Mouse (Mus musculus) lung, embryonic 14.5 days (tissue): ENCODE data around the gene Ddx46. TPM values are rescaled to one million over a fixed set of nuclear protein-coding genes. Genes with fewer than 3 reads are reported as not detected.

Experiments used
- ATAC-seq: fragments of 200-750 bp; cut with Nextera tagmentation; 2 replicates; pipeline ENCODE4 v1.8.0; 2017; ENCODE audit warnings: mild to moderate bottlenecking, moderate TSS enrichment, moderate library complexity; ENCODE audit not compliant: insufficient read depth
- DNase-seq: peaks from one replicate; pipeline ENCODE4 v3.0.0-alpha.2; 2015
- H3K27ac ChIP-seq: fragments of 300-500 bp; sonication (generic); 2 replicates; pipeline ENCODE4 v1.5.1; 2014; ENCODE audit warnings: low read depth, mild to moderate bottlenecking, moderate library complexity
- H3K27me3 ChIP-seq: fragments of 300-500 bp; sonication (generic); 2 replicates; pipeline ENCODE4 v1.6.1; 2014; ENCODE audit warnings: low read length, control low read depth; ENCODE audit not compliant: insufficient read depth
- H3K36me3 ChIP-seq: fragments of 300-500 bp; sonication (generic); 2 replicates; pipeline ENCODE4 v1.6.1; 2014; ENCODE audit warnings: control low read depth; ENCODE audit not compliant: insufficient read depth
- H3K4me1 ChIP-seq: fragments of 300-500 bp; sonication (generic); 2 replicates; pipeline ENCODE4 v1.6.1; 2014; ENCODE audit warnings: antibody characterized with exemption, control low read depth; ENCODE audit not compliant: insufficient read depth
- H3K4me2 ChIP-seq: fragments of 300-500 bp; sonication (generic); 2 replicates; pipeline ENCODE4 v1.6.1; 2014; ENCODE audit warnings: mild to moderate bottlenecking
- H3K4me3 ChIP-seq: fragments of 300-500 bp; sonication (generic); 2 replicates; pipeline ENCODE4 v1.5.1; 2014; ENCODE audit warnings: low read depth, low read length
- H3K9ac ChIP-seq: fragments of 300-500 bp; sonication (generic); 2 replicates; pipeline ENCODE4 v1.6.1; 2014
- H3K9me3 ChIP-seq: fragments of 300-500 bp; sonication (generic); 2 replicates; pipeline ENCODE4 v1.6.1; 2016; ENCODE audit warnings: low read depth, low read length, control low read depth
- CTCF ChIP-seq: IDR thresholded peaks from 2 replicates; pipeline ENCODE4 v1.5.1; 2016; ENCODE audit warnings: antibody characterized with exemption, low read depth
- WGBS: fragments of 180-500 bp; shearing (Covaris S2); extraction: QIAGEN DNeasy Blood & Tissue Kit; methylation state at CpG from one replicate; pipeline ENCODE4 v1.1.7; 2014; 5-methylcytosine and 5-hydroxymethylcytosine counted together
- polyA plus RNA-seq: library from polyadenylated mRNA; unstranded; fragments of >200 nt; fragmentation: Nextera tagmentation; extraction: Ambion mirVana; gene quantifications from 2 replicates; pipeline ENCODE4 v1.2.1, GENCODE M21; 2014

Ddx46 gene
- polyA plus RNA-seq, 1 experiment from 2014 or later: 43.7 TPM

DNA sequence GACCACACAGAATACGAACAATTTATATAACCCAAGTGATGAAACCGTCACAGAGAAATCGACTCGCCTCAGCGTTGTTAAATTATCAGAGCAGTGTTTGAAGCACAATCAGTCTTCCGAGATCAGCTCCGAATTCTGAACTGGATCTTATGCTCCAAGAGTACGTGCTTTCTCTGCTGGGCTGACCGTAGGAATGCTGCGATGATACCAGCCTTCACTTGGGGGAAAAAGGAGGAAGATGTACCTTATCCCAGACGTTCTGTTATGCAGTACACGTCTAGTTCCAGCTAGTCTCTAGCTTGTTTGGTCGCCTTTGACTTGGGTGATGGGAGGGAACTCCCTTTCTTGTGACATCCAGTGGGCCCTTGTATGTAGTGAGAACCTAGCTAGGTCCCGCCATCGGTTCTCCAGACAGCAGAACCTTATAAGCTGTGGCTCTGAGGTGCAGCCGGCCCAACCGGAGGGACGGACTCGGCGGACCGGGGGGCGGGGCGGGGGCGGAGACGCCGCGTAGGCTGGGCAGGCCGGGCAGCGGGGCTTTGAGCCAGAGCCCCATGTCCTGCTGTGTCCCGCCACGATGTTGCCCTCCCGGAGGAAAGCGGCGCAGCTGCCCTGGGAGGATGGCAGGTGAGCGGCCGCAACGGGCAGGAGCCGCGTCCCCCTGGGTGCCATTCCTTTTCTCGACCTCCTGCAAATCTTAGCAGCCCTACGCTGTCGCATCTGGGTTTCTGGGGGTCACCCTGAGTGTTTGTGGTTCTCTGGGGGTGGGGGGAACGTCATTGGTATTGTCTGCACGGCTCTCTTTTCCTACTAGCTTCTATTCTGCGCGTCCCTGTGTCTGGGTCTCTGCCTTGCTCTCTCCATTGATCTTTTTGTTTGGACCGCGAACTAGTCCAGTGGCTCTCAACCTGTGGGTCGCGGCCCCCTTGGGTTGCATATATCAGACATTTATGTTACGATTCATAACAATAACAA is 35.0 kb upstream of the Ddx46 start, which contains the start of gene B4galt7:
Gene B4galt7, plus strand, starts transcription at position 331 of the 975 bp plus-strand sequence.
- ATAC-seq: peak; percentile 95
- Histone ChIP-seq H3K36me3 (peaks cover 37% of the 10 kb centered on the region), H3K4me1 (no peaks in the 10 kb centered on the region; the same call in 1 of the 2 replicates), H3K27ac (peak within 1 kb of the TSS; percentile 33; the same call in 1 of the 2 replicates), H3K4me2 (peak within 1 kb of the TSS; percentile 74), H3K9ac (peak within 1 kb of the TSS; percentile 81), H3K9me3 (no peaks in the 10 kb centered on the region), H3K27me3 (no peaks in the 10 kb centered on the region), H3K4me3 (peak within 1 kb of the TSS; percentile 89)
- peak; percentile 86 for DNase-seq
- no peak for TF ChIP-seq CTCF
- 7% methylated on average over 49 of the region's 51 CpGs for WGBS

DNA sequence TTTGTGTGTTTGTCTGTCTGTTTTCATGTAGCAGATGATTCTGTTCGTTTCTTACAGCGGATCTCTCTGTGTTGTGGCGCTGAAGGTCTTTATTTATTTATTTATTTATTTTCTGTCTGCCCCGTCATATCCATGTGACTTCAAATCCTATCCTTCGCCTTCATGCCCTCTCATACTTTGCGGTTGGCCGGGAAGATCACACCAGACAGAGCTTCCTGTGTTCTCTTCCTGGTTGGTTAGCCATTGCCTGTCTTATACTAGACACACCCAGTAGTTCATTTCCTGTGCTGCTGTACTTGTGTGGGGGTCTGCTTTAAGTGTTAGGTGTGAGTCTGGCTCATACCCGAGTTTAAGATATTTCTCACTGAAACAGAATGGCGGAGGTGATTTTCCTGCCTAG is 34.2 kb upstream of the Ddx46 start:
- H3K4me2 ChIP-seq: peak overlapping the region; percentile 74
- H3K4me3 ChIP-seq: peak overlapping the region; percentile 89
- no peaks in the 10 kb centered on the region for H3K9me3 ChIP-seq
- H3K36me3 ChIP-seq: peaks cover 29% of the 10 kb centered on the region
- no peak overlapping the region for H3K27ac ChIP-seq
- TF ChIP-seq CTCF: no peak
- ATAC-seq (no peak), DNase-seq (peak; percentile 21)
- peak overlapping the region; percentile 81 for H3K9ac ChIP-seq
- no peaks in the 10 kb centered on the region for H3K27me3 ChIP-seq
- WGBS: 13% methylated on average over 9 of the region's 9 CpGs
- no peaks in the 10 kb centered on the region; the same call in 1 of the 2 replicates for H3K4me1 ChIP-seq

DNA sequence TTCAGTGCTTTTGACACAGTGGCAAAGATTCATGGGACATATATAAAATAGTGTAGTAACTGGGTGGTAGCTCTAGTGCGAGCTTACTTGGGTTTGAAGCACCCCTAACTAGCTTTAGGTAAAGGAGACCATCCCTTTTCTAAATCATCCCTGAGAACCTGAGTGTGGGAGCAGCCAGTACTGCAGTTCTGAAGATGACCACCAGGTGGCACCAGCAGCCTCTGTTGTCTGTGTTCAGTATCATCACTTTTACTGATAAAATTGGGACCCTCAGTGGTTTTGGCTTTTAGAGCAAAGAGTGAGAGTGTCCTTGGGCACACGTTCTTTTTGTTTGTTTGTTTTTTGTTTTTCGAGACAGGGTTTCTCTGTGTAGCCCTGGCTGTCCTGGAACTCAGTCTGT is 33.2 kb upstream of the Ddx46 start:
- ATAC-seq (no peak), DNase-seq (peak; percentile 93)
- H3K36me3 ChIP-seq: peaks cover 29% of the 10 kb centered on the region
- H3K9ac ChIP-seq: no peak overlapping the region
- H3K27ac ChIP-seq: no peak overlapping the region
- H3K4me2 ChIP-seq: no peak overlapping the region
- no peaks in the 10 kb centered on the region; the same call in 1 of the 2 replicates for H3K4me1 ChIP-seq
- no peaks in the 10 kb centered on the region for H3K9me3 ChIP-seq
- WGBS: 4% methylated on average over 3 of the region's 3 CpGs
- peak; percentile 96 for TF ChIP-seq CTCF
- no peak overlapping the region for H3K4me3 ChIP-seq
- no peaks in the 10 kb centered on the region for H3K27me3 ChIP-seq

DNA sequence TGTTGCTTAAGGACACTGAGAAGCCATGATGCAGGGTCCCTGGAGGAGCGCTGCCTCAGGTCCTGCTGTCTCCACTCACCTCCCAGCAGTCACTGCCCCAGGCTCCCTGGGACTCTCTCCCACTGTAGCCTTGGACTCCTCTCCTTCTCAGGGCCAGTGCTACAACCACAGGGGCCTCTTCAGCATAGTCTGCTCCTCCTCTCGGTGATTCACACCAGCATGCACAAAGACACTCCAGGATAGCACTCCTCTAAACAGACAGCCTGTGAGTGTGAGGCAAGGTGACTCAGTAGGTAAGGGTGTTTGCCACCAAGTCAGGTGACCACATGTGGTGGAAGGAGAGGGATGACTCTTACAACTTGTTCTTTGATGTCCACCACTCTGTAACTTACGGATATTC is 30.2 kb upstream of the Ddx46 start:
- no peaks in the 10 kb centered on the region; the same call in 1 of the 2 replicates for H3K4me1 ChIP-seq
- peaks cover 38% of the 10 kb centered on the region for H3K36me3 ChIP-seq
- H3K9me3 ChIP-seq: no peaks in the 10 kb centered on the region
- H3K9ac ChIP-seq: no peak overlapping the region
- DNase-seq (no peak), ATAC-seq (no peak)
- H3K27me3 ChIP-seq: no peaks in the 10 kb centered on the region
- no peak overlapping the region for H3K4me3 ChIP-seq
- H3K4me2 ChIP-seq: no peak overlapping the region
- WGBS: 84% methylated on average over 3 of the region's 3 CpGs
- no peak overlapping the region for H3K27ac ChIP-seq
- no peak for TF ChIP-seq CTCF

DNA sequence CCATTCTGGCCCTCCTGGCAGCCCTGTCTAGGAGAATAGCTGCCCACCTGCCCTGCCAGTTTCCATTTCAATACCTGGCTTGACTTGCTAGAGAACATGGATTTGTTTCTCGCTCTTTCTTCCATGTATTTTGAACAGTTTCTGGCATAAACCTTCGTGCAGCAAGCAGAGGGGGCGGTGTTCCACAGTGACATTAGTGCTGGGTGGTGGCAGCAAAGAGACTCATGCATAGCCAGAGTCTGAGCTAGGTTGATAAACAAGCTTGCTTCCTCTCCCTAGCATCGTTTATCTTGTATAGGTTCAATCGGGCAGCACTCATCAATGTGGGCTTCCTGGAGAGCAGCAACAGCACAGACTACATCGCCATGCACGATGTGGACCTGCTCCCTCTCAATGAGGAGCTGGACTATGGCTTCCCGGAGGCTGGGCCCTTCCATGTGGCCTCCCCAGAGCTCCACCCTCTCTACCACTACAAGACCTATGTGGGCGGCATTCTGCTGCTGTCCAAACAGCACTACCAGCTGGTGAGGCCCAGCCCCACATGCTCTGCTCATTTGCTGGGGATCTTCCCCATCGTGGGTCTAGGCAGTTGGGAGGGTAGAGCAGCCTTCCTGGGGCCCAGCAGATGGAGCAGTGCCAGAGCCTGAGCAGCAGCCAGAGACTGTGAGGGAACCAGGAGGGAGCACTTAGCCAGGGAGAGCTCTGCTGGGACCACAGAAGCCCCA is 27.8 kb upstream of the Ddx46 start:
- Histone ChIP-seq H3K27ac (no peak overlapping the region), H3K36me3 (peaks cover 54% of the 10 kb centered on the region), H3K9ac (no peak overlapping the region), H3K4me3 (no peak overlapping the region), H3K4me1 (no peaks in the 10 kb centered on the region), H3K27me3 (no peaks in the 10 kb centered on the region), H3K9me3 (no peaks in the 10 kb centered on the region), H3K4me2 (no peak overlapping the region)
- DNase-seq: no peak
- no peak for ATAC-seq
- WGBS: 74% methylated on average over 10 of the region's 10 CpGs
- no peak for TF ChIP-seq CTCF

DNA sequence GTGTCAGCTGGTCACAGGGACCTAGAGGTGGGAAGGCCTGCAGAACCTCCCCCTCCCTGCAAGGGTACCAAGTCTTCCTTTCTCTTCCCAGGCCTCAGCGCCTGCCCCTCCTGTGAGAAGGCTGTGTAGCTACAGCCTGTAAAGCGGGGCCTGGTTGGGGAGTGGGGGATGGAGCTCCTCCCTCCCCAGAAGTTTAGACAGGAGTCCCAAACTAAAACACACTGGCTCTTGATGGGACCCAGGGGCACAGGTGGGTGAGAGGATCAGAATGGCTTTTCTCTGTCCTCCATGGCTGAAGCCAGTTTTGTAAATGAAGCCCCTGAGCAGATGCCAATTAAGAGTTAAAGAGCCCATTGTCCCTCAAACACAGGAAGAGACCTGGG is 27.2 kb upstream of the Ddx46 start:
- H3K27ac ChIP-seq: no peak overlapping the region
- H3K4me1 ChIP-seq: no peaks in the 10 kb centered on the region
- H3K9ac ChIP-seq: no peak overlapping the region
- no peak for TF ChIP-seq CTCF
- H3K27me3 ChIP-seq: no peaks in the 10 kb centered on the region
- no peaks in the 10 kb centered on the region for H3K9me3 ChIP-seq
- H3K36me3 ChIP-seq: peaks cover 54% of the 10 kb centered on the region
- WGBS: 94% methylated on average over 2 of the region's 2 CpGs
- DNase-seq (no peak), ATAC-seq (no peak)
- no peak overlapping the region for H3K4me2 ChIP-seq
- no peak overlapping the region for H3K4me3 ChIP-seq

DNA sequence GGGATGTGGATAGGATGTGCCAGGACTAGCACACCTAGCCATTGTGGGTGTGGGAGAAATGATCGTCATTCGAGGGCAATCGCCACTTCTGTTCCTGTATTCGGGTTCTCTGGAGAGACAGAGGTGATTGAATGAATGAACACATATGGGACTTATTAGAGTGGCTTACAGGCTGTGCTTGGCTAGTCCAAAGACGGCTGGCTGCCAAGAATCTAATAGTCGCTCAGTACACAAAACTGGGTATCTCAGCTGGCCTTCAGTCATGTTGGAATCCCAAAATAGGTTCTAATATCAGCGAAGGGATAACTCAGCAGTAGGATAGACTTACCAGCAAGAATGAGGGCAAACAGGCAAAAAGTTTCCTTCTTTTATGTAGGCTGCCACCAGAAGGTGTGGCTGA is 22.8 kb upstream of the Ddx46 start:
- no peaks in the 10 kb centered on the region for H3K4me1 ChIP-seq
- no peak for ATAC-seq
- DNase-seq: no peak
- no peak overlapping the region for H3K27ac ChIP-seq
- no peak overlapping the region for H3K4me3 ChIP-seq
- WGBS: 82% methylated on average over 7 of the region's 7 CpGs
- H3K9ac ChIP-seq: no peak overlapping the region
- H3K4me2 ChIP-seq: no peak overlapping the region
- H3K9me3 ChIP-seq: no peaks in the 10 kb centered on the region
- peaks cover 38% of the 10 kb centered on the region for H3K36me3 ChIP-seq
- no peak for TF ChIP-seq CTCF
- H3K27me3 ChIP-seq: no peaks in the 10 kb centered on the region
